Mouse (Mus musculus) liver, embryonic 14.5 days (tissue): Measurements from ENCODE around the gene Rab15.

ENCODE experiments used
- CTCF ChIP-seq: IDR thresholded peaks from 2 replicates; pipeline ENCODE4 v1.5.1; 2016; ENCODE audit warnings: antibody characterized with exemption, low read depth, control low read depth
- EP300 ChIP-seq: IDR thresholded peaks from 2 replicates; pipeline ENCODE4 v1.6.1; 2016; ENCODE audit warnings: antibody characterized with exemption, low read depth

DNA sequence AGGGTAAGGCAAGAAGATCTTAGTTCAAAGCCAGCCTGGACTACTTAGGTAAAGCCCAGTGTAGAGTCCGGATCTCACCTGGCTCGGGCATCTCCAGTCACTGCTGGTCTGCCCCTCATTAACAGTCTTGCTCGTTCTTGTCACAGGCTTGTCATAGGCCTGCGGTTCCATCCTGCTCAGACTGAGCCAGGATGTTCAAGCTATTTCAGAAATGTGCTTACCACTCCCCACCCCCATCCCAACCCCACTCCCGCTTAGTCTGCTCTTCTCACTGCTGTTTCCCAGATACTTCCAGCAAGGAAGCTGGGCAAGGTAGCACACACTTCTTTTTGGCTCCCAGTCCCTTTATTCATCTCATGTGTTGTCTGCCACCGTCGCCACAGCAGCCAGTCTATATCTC, 46.9 kb upstream of the Rab15 start:
- no peak for TF ChIP-seq CTCF
- TF ChIP-seq EP300, result no peak
